Mouse (Mus musculus) heart, postnatal 0 days (tissue): ENCODE results near the gene Krt76. TPM values are rescaled to one million over a fixed set of nuclear protein-coding genes. Genes with fewer than 3 reads are reported as not detected.
A peak's percentile ranks its signal among the peaks of the same experiment; 100 is the strongest.

ENCODE experiments used
- ATAC-seq: fragments of 200-750 bp; cut with Nextera tagmentation; 2 replicates; pipeline ENCODE4 v1.8.0; 2017; ENCODE audit warnings: low read depth, moderate number of reproducible peaks, moderate library complexity; ENCODE audit not compliant: insufficient read depth
- DNase-seq: peaks from one replicate; pipeline ENCODE4 v3.0.0-alpha.2; 2016; ENCODE audit warnings: low spot score
- H3K27ac ChIP-seq: fragments of 300-500 bp; sonication (generic); 2 replicates; pipeline ENCODE4 v1.5.1; 2014; ENCODE audit warnings: low read depth, mild to moderate bottlenecking
- H3K27me3 ChIP-seq: fragments of 300-500 bp; sonication (generic); 2 replicates; pipeline ENCODE4 v1.6.1; 2014; ENCODE audit warnings: low read length, mixed read lengths; ENCODE audit not compliant: control insufficient read depth, insufficient read depth
- H3K36me3 ChIP-seq: fragments of 300-500 bp; sonication (generic); replicated peaks from 2 replicates; pipeline ENCODE4 v1.6.1; 2014; ENCODE audit warnings: low read length, mixed read lengths; ENCODE audit not compliant: control insufficient read depth, insufficient read depth
- H3K4me1 ChIP-seq: fragments of 300-500 bp; sonication (generic); 2 replicates; pipeline ENCODE4 v1.6.1; 2014; ENCODE audit warnings: antibody characterized with exemption; ENCODE audit not compliant: control insufficient read depth, insufficient read depth
- H3K4me2 ChIP-seq: fragments of 300-500 bp; sonication (generic); 2 replicates; pipeline ENCODE4 v1.6.1; 2014; ENCODE audit warnings: low read depth, mild to moderate bottlenecking, low read length, moderate library complexity
- H3K4me3 ChIP-seq: fragments of 300-500 bp; sonication (generic); 2 replicates; pipeline ENCODE4 v1.5.1; 2014; ENCODE audit warnings: low read depth, low read length
- H3K9ac ChIP-seq: fragments of 300-500 bp; sonication (generic); replicated peaks from 2 replicates; pipeline ENCODE4 v1.6.1; 2014; ENCODE audit warnings: low read depth, low read length, mixed read lengths
- H3K9me3 ChIP-seq: fragments of 300-500 bp; sonication (generic); replicated peaks from 2 replicates; pipeline ENCODE4 v1.6.1; 2016; ENCODE audit warnings: low read length; ENCODE audit not compliant: control insufficient read depth
- CTCF ChIP-seq: IDR thresholded peaks from 2 replicates; pipeline ENCODE4 v1.5.1; 2016; ENCODE audit warnings: antibody characterized with exemption, control low read depth, low read depth
- EP300 ChIP-seq: IDR thresholded peaks from 2 replicates; pipeline ENCODE4 v1.6.1; 2016; ENCODE audit warnings: antibody characterized with exemption, low read depth
- WGBS: fragments of 180-500 bp; shearing (Covaris S2); extraction: QIAGEN DNeasy Blood & Tissue Kit; methylation state at CpG from one replicate; pipeline ENCODE4 v1.1.7; 2014; 5-methylcytosine and 5-hydroxymethylcytosine counted together
- polyA plus RNA-seq: library from polyadenylated mRNA; unstranded; fragments of >200 nt; fragmentation: Nextera tagmentation; extraction: Ambion mirVana; gene quantifications from 2 replicates; pipeline ENCODE4 v1.2.1, GENCODE M21; 2015
- total RNA-seq: library from RNA; depleted of rRNA; stranded (reverse); fragments of >200 nt; gene quantifications from 2 replicates; pipeline ENCODE4 v1.2.3, GENCODE M21; 2014; ENCODE audit warnings: low replicate concordance

Krt76 gene
- total and polyA plus RNA-seq, 2 experiments from 2014 or later, result not detected

- H3K4me1 ChIP-seq, result peaks cover 13% of the 10 kb centered on the region; the same call in 1 of the 2 replicates
- H3K4me2 ChIP-seq, result peak overlapping the region; percentile 73; the same call in 1 of the 2 replicates
- no peaks in the 10 kb centered on the region for H3K9me3 ChIP-seq
- no peaks in the 10 kb centered on the region for H3K36me3 ChIP-seq
- H3K9ac ChIP-seq, result no peak overlapping the region
- DNase-seq, result no peak
- no peak overlapping the region for H3K27ac ChIP-seq
- no peak for ATAC-seq
- H3K27me3 ChIP-seq, result peaks cover 47% of the 10 kb centered on the region
- WGBS, result 43% methylated on average over 13 of the region's 13 CpGs
- TF ChIP-seq CTCF, result 0 out of 2 replicates have a peak, but pooled peaks have one; percentile 8
- TF ChIP-seq EP300, result no peak
- no peak overlapping the region for H3K4me3 ChIP-seq
These were observed 32.1 kb downstream of the Krt76 start for GRCm38 (mm10) chr15:101860421-101861130.

GRCm38 (mm10) chr15:101859735-101860170 is 33.0 kb downstream of the Krt76 start:
- no peak overlapping the region for H3K27ac ChIP-seq
- peak overlapping the region; percentile 73 for H3K4me2 ChIP-seq
- H3K9ac ChIP-seq, result no peak overlapping the region
- no peak for ATAC-seq
- no peaks in the 10 kb centered on the region for H3K9me3 ChIP-seq
- peak overlapping the region; percentile 44 for H3K4me3 ChIP-seq
- under 1% methylated on average over 32 of the region's 33 CpGs for WGBS
- H3K27me3 ChIP-seq, result peaks cover 50% of the 10 kb centered on the region
- TF ChIP-seq CTCF, result no peak
- no peak for TF ChIP-seq EP300
- H3K36me3 ChIP-seq, result no peaks in the 10 kb centered on the region
- DNase-seq, result peak; percentile 11
- H3K4me1 ChIP-seq, result peaks cover 13% of the 10 kb centered on the region; the same call in 1 of the 2 replicates

DNA sequence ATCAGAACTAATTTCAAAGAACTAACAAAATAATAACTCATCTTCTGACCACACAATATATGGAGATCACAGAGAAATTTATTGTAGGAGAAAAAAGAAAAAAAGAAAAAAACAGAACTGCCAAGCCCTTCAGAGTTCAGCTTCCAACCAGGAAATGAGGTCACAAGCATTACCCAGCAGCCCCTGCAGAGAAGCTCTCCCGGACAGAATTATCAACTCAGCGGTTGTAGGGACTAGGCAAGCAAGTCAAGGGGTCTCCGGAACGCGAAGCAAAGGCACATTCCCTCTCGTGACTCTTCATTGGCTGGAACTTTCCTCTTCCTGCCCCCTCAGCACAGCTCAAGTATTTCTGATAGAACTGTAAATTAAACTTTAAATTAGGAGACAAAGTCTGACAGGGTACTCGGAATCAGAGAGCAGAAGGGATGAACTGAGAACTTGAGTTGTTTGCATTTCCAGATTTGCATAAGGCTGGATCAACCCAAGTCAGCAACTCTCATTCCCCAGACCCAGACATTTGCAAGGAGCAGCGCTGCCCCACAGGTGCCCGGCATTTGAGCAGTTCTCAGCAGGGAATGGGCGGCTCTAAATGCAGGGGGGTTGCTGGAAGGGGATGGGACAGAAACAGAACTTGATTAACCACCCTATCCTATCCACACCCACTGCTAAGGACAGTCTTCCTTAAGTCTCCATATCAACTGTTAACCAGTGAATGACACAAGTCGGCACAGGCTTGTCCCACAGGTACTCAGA is 33.9 kb downstream of the Krt76 start:
- no peak overlapping the region for H3K9ac ChIP-seq
- peak overlapping the region; percentile 73; the same call in 1 of the 2 replicates for H3K4me2 ChIP-seq
- no peak for DNase-seq
- no peak for ATAC-seq
- peaks cover 53% of the 10 kb centered on the region for H3K27me3 ChIP-seq
- 10% methylated on average over 11 of the region's 11 CpGs for WGBS
- H3K27ac ChIP-seq, result no peak overlapping the region
- TF ChIP-seq EP300 (no peak), CTCF (no peak)
- no peaks in the 10 kb centered on the region for H3K36me3 ChIP-seq
- H3K4me1 ChIP-seq, result peaks cover 13% of the 10 kb centered on the region; the same call in 1 of the 2 replicates
- no peaks in the 10 kb centered on the region for H3K9me3 ChIP-seq
- H3K4me3 ChIP-seq, result peak overlapping the region; percentile 44; the same call in 1 of the 2 replicates

- H3K4me2 ChIP-seq, result no peak overlapping the region
- no peak overlapping the region for H3K27ac ChIP-seq
- no peaks in the 10 kb centered on the region for H3K36me3 ChIP-seq
- no peak overlapping the region for H3K4me3 ChIP-seq
- H3K27me3 ChIP-seq, result peaks cover 61% of the 10 kb centered on the region
- DNase-seq (no peak), ATAC-seq (no peak)
- TF ChIP-seq EP300 (no peak), CTCF (no peak)
- WGBS, result 48% methylated on average over 5 of the region's 5 CpGs
- no peak overlapping the region for H3K9ac ChIP-seq
- peaks cover 13% of the 10 kb centered on the region; the same call in 1 of the 2 replicates for H3K4me1 ChIP-seq
- H3K9me3 ChIP-seq, result no peaks in the 10 kb centered on the region
These were observed 36.0 kb downstream of the Krt76 start for GRCm38 (mm10) chr15:101856696-101857095.

DNA sequence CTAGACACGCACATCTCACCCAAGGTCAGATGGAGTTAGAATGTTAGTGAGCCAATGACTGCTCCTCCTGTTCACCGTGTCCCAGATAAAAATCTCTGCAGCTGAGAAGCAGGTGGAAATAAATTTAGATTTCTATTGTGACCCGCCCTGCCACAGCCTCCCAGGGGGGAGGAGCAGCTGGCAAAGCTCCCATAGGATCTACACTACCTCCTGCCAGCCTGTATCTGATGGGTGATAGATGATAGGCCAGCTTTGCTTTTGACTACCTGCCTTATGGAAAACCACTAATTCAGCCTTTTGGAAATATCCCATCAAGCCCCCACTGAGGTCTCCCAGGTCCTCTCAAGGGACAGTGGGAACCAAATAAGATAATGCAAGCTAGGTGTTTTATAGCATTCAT is 37.0 kb downstream of the Krt76 start:
- ATAC-seq (no peak), DNase-seq (no peak)
- Histone ChIP-seq H3K36me3 (no peaks in the 10 kb centered on the region), H3K4me1 (peaks cover 13% of the 10 kb centered on the region; the same call in 1 of the 2 replicates), H3K4me2 (no peak overlapping the region), H3K4me3 (no peak overlapping the region), H3K9me3 (no peaks in the 10 kb centered on the region), H3K27me3 (peaks cover 56% of the 10 kb centered on the region), H3K9ac (no peak overlapping the region), H3K27ac (no peak overlapping the region)
- 56% methylated on average over 3 of the region's 3 CpGs for WGBS
- no peak for TF ChIP-seq EP300
- TF ChIP-seq CTCF, result no peak
